Mouse (Mus musculus) kidney, adult 2 months (tissue): Measurements from ENCODE around the gene Hoxc4.

Experiments
- CTCF ChIP-seq: fragments of 200-500 bp; conservative IDR thresholded peaks from 2 replicates; pipeline ENCODE4 v1.5.1; 2011; ENCODE audit warnings: low read depth, mild to moderate bottlenecking, control low read depth, low read length, moderate library complexity, mixed read lengths; ENCODE audit not compliant: insufficient read depth, insufficient read length
- POLR2A ChIP-seq: fragments of 200-500 bp; IDR thresholded peaks from one replicate; pipeline ENCODE4 v1.6.1; 2011; ENCODE audit warnings: low read depth, low read length, control low read depth

GRCm38 (mm10) chr15:103021544-103021943 lies 2.8 kb downstream of the Hoxc4 start:
- TF ChIP-seq POLR2A (no peak), CTCF (no peak)
